Mouse (Mus musculus) liver, postnatal 0 days (tissue): ENCODE data around the gene Slc45a1.

ENCODE experiments used
- CTCF ChIP-seq: sonication (generic); IDR thresholded peaks from 2 replicates; pipeline ENCODE4 v1.5.1; 2016; ENCODE audit warnings: antibody characterized with exemption, low read depth
- EP300 ChIP-seq: IDR thresholded peaks from 2 replicates; pipeline ENCODE4 v1.6.1; 2016; ENCODE audit warnings: antibody characterized with exemption, low read depth, mild to moderate bottlenecking

DNA sequence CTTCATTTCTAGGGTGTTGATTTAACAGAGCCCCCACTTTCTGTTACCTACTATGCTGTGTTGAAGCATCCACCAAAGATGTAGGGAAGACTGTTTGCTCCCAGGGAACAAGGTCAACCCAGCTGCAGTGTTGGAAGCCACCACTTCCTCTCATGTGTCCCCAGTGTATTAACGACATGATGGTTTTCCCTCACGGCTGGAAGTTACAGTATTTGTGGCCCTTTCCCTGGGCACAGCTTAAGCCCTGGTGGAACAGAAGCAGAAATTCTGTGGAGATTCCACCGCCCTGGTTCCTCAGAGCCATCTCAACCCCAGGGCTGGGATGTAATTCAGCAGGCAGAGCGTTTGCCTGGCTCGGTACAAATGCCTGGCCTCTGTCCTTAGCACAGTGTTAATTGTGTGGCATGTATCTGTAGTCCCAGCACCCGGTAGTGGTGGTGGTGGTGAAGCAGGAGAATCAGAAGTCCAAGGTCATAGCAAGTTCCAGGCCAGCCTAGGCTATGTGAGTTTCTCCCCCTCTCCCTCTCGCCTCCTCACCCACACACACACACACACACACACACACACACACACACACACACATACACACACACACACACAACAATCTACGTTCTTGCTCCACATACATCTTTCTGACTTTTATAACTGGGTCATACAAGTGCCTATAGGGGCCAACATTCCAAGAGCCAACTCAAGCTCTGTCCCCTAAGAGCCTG lies 34.0 kb upstream of the Slc45a1 start:
- no peak for TF ChIP-seq CTCF
- TF ChIP-seq EP300, result no peak
